ENCODE assay signal across 28 mouse cellular contexts in the genomic region with DNA sequence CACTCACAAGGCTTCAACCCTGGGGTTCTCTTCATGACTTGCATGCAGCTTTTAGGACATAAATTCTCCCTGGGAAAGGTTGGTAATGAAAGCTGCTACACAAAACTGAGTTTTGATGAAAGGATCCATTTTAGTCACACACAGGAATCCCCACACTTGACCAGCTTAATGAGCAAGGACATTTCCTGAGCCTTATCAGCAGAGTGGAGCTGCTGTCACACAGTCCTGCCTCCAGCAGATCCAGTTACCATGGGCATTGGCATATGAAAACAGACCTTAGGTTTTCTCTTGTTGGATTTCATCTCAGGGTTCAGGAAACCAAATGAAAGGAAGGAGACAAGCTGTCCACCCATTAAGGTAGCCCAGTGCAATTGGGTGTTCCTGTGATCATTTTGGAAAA.
"Had no signal": no experiment of that assay in that cellular context is flagged by ENCODE, and none has a peak within 500 bp of the region (broad histone marks: within the 10 kb centered on the region; RNA-seq: fewer than 3 reads in every experiment).

No protein-coding gene starts in this region.

- H3K27ac ChIP-seq: embryonic facial prominence, embryonic 10.5 days; embryonic facial prominence, embryonic 12.5 days; embryonic facial prominence, embryonic 13.5 days; embryonic facial prominence, embryonic 15.5 days; forebrain, embryonic 10.5 days; forebrain, embryonic 12.5 days; forebrain, embryonic 13.5 days; forebrain, embryonic 15.5 days; gastrocnemius, adult 2 months had no signal

- DNase-seq: cerebellum, adult 2 months; cerebellum, adult 8-10 months; cerebellum, adult 9-10 months; cerebellum, adult 9-11 months; cerebellum, postnatal 10 days; cerebellum, postnatal 14 days; cerebellum, postnatal 25 days; cerebellum, postnatal 36 days; embryo, embryonic 11 days; forebrain, postnatal 0 days; gastrocnemius, adult 2 months; gastrocnemius, postnatal 10 days; gastrocnemius, postnatal 14 days; gastrocnemius, postnatal 25 days; gastrocnemius, postnatal 36 days; heart, adult 11 months; heart, adult 18-20 months had no signal

- H3K4me1 ChIP-seq: embryonic facial prominence, embryonic 12.5 days; forebrain, embryonic 10.5 days had no signal

- H3K36me3 ChIP-seq: embryonic facial prominence, embryonic 10.5 days; embryonic facial prominence, embryonic 12.5 days; embryonic facial prominence, embryonic 13.5 days; embryonic facial prominence, embryonic 15.5 days; forebrain, embryonic 10.5 days; forebrain, embryonic 12.5 days; forebrain, embryonic 15.5 days had no signal

- H3K4me3 ChIP-seq: embryonic facial prominence, embryonic 10.5 days; embryonic facial prominence, embryonic 12.5 days; embryonic facial prominence, embryonic 13.5 days; embryonic facial prominence, embryonic 15.5 days; erythroblast, embryonic 14.5 days; forebrain, embryonic 10.5 days; forebrain, embryonic 12.5 days; forebrain, embryonic 13.5 days; forebrain, embryonic 15.5 days; gastrocnemius, adult 2 months had no signal

- H3K4me2 ChIP-seq: embryonic facial prominence, embryonic 12.5 days; embryonic facial prominence, embryonic 13.5 days; embryonic facial prominence, embryonic 15.5 days; forebrain, embryonic 12.5 days; forebrain, embryonic 13.5 days; forebrain, embryonic 15.5 days had no signal

- H3K9me3 ChIP-seq: embryonic facial prominence, embryonic 10.5 days; embryonic facial prominence, embryonic 12.5 days; embryonic facial prominence, embryonic 13.5 days; embryonic facial prominence, embryonic 15.5 days; forebrain, embryonic 10.5 days; forebrain, embryonic 12.5 days; forebrain, embryonic 13.5 days; forebrain, embryonic 15.5 days had no signal

- ATAC-seq: forebrain, embryonic 13.5 days; forebrain, embryonic 14.5 days; forebrain, embryonic 15.5 days; forebrain, embryonic 16.5 days; forebrain, postnatal 0 days had no signal

- H3K27me3 ChIP-seq: embryonic facial prominence, embryonic 12.5 days; embryonic facial prominence, embryonic 13.5 days; embryonic facial prominence, embryonic 15.5 days; forebrain, embryonic 12.5 days; forebrain, embryonic 13.5 days; forebrain, embryonic 15.5 days had no signal

- H3K9ac ChIP-seq: embryonic facial prominence, embryonic 12.5 days; embryonic facial prominence, embryonic 13.5 days; embryonic facial prominence, embryonic 15.5 days; forebrain, embryonic 12.5 days; forebrain, embryonic 13.5 days; forebrain, embryonic 15.5 days; forebrain, postnatal 0 days had no signal
